Mouse (Mus musculus): ENCODE data around the gene Tmem44. TPM values are rescaled to one million over a fixed set of nuclear protein-coding genes. Genes with fewer than 3 reads are reported as not detected.

Tmem44 gene
- 10.0 and 11.8 TPM in 2 replicates for polyA plus RNA-seq (2012; rRNA removed)

GRCm38 (mm10) chr16:30550748-30551192 is at the start of gene Tmem44:
Gene Tmem44 (minus strand): TSS chr16:30550842.
- no peak for DNase-seq (ENCODE audit: low read depth)

- DNase-seq (ENCODE audit: low read depth): peak; percentile 56
Observed at GRCm38 (mm10) chr16:30599491-30600268, 49.0 kb upstream of the Tmem44 start, which contains the start of gene Fam43a. Gene Fam43a (plus strand): TSS chr16:30599723.

GRCm38 (mm10) chr16:30596959-30597681 is 46.5 kb upstream of the Tmem44 start:
- DNase-seq (ENCODE audit: low read depth): peak; percentile 74

GRCm38 (mm10) chr16:30595835-30596557 is 45.4 kb upstream of the Tmem44 start:
- no peak for DNase-seq (ENCODE audit: low read depth)

- DNase-seq (ENCODE audit: low read depth): no peak
Observed at GRCm38 (mm10) chr16:30595356-30595755, 44.7 kb upstream of the Tmem44 start.

GRCm38 (mm10) chr16:30591990-30592389 is 41.3 kb upstream of the Tmem44 start:
- DNase-seq (ENCODE audit: low read depth): no peak

GRCm38 (mm10) chr16:30590264-30591209 is 39.9 kb upstream of the Tmem44 start:
- DNase-seq (ENCODE audit: low read depth): no peak

GRCm38 (mm10) chr16:30587494-30588327 is 37.1 kb upstream of the Tmem44 start, which contains the start of gene Lsg1:
Gene Lsg1 (minus strand): TSS chr16:30587592.
- DNase-seq (ENCODE audit: low read depth): peak; percentile 81

- DNase-seq (ENCODE audit: low read depth): no peak
Observed at GRCm38 (mm10) chr16:30586935-30587493, 36.4 kb upstream of the Tmem44 start.

GRCm38 (mm10) chr16:30580765-30581164 is 30.1 kb upstream of the Tmem44 start:
- no peak for DNase-seq (ENCODE audit: low read depth)

GRCm38 (mm10) chr16:30576392-30576791 is 25.8 kb upstream of the Tmem44 start:
- no peak for DNase-seq (ENCODE audit: low read depth)

GRCm38 (mm10) chr16:30575815-30576214 is 25.2 kb upstream of the Tmem44 start:
- no peak for DNase-seq (ENCODE audit: low read depth)

- DNase-seq (ENCODE audit: low read depth): no peak
Observed at GRCm38 (mm10) chr16:30572239-30572638, 21.6 kb upstream of the Tmem44 start.

- DNase-seq (ENCODE audit: low read depth): no peak
Observed at GRCm38 (mm10) chr16:30571378-30571777, 20.7 kb upstream of the Tmem44 start.

- no peak for DNase-seq (ENCODE audit: low read depth)
Observed at GRCm38 (mm10) chr16:30570173-30570572, 19.5 kb upstream of the Tmem44 start.

GRCm38 (mm10) chr16:30565631-30566030 is 15.0 kb upstream of the Tmem44 start:
- DNase-seq (ENCODE audit: low read depth): no peak

GRCm38 (mm10) chr16:30560601-30561000 is 10.0 kb upstream of the Tmem44 start:
- DNase-seq (ENCODE audit: low read depth): no peak

- no peak for DNase-seq (ENCODE audit: low read depth)
Observed at GRCm38 (mm10) chr16:30559312-30559992, 8.8 kb upstream of the Tmem44 start.

- no peak for DNase-seq (ENCODE audit: low read depth)
Observed at GRCm38 (mm10) chr16:30554109-30554508, 3.5 kb upstream of the Tmem44 start.
